Mouse (Mus musculus) naive thymus-derived CD4-positive, alpha-beta T cell, adult 2 months (primary cell): ENCODE data around the gene Sh2d4b.

Source experiments
- DNase-seq: peaks from one replicate; pipeline ENCODE4 v3.0.0-alpha.2; 2011; ENCODE audit warnings: low read depth

The Sh2d4b gene

DNA sequence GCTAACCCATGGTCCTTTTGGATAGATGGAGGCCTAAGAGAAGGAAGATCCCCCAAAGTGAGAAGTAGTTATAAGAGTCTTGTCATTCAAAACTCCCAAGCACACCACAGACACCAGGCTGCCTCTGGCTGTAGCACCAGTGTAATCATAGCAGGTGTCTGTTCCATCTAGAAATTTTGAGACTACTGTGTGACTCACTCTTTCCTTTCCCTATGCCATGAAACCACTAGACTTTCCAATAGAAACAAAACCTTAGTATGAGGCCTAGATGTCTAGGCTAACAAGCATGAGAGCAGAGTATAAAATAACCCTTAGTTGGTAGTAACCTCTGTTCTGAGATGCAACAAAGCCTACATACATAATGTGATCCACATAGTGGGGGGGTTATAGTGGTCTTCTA lies 55.7 kb downstream of the Sh2d4b start:
- DNase-seq = no peak

DNA sequence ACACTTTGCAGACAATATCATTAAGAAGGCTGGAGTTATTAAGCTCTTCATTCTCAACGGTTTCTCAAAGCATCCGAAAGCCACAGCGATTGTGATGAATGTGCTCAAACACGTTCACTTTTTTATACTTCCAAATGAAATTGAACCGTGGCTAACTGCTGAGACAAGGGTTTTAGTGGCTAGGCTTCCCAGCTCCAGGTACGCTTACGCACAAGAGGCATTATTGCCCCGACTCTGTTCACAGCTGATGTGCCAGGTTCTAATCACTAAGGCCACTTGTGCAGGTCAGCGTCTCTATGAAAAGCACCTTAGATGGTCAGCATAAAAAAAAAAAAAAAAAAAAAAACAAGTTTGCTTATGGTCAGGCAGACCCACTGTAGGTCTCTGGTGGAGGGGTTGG lies 62.6 kb downstream of the Sh2d4b start:
- no peak for DNase-seq

DNA sequence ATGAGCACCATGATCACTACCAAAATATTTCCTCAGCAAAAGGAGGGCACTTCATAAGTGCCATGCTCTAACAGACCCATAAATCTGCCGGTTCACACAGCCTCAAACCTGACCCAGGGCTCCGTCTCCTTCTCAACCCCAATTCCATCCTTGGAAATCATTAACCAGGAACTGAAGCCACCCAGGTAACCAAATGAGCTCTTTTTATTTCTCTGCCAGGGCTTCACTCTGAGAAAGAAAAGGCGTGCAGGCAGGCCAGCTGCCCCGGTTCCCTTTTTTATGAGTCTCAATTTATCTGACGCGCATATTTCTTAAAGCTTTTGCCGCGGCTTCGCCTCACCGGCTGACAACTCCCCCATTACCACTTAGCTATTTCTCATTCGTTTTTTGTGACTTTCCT lies 63.0 kb downstream of the Sh2d4b start:
- no peak for DNase-seq

DNA sequence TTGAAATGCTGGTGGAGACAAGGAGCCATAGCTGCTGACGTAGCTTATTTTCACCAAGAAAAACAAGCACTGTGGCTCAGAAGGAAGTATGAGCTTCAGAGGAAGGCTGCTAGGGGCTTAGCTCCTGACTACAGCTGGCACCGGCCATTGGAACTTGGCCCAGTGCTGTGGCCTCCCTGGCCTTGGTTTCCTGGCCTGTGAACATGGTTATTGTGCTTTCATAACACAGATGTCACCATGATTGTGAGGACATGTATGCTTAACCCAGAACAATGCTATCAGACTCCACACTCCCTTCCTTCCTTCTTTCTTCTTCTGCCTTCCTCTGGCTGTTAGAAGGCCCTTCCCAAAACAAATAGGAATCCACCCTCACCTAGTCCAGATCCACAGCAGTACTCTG lies 75.0 kb downstream of the Sh2d4b start:
- no peak for DNase-seq

DNA sequence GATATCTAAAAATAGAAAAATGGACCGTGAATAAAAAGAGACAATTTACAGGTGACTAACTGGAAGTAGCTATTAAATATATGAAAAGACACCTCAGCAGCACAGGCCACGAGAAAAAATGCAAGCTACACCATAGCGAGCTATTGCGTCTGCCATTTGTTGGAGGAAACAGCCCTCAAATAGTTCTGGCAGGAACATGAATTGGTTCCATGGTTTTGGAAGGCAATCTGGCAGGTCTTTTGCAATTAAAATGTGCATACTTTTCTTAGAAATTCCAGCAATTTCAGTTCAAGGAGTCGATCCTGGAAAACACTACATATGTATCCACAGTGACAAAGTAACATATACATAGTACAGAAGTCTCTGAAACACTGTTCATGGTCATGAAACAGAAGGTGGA lies 76.4 kb downstream of the Sh2d4b start:
- no peak for DNase-seq

DNA sequence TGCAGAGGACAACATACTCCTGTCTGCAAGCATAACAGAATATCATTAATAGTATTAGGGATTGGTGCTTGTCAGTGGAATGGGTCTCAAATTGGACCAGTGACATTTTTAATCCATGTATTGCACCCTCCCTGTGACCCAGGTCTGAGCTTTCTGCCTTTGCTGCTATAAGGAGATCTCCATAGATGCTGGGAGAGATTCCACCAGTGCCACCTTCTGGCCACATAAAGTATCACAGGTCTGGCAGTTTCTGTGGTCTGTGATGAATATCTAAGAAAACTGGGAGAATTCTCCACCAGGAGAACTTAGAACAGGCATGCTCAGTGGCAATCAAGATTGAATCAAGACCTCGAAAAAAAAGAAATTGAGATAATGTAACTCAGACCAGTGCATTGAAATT lies 101.5 kb downstream of the Sh2d4b start:
- peak; percentile 6 for DNase-seq

DNA sequence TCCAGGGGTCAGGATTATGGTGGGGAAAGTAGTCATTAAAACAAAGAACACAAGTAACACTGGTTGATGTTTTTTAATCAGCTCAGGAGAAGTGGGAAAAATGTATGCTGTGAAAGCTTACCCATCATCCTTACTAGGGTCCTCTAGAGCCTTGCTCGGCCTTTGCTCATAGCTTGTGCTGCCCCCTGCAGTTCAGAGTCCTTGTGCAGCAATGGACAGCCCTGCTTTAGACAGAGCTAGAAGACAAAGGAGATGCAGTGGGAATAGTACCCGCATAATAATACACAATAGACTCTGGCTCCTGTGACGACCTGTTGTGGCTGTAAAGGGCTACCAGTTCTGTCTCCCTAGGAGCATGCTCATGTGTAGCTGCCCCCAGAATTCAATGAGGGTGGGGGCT lies 104.0 kb downstream of the Sh2d4b start:
- DNase-seq = no peak

DNA sequence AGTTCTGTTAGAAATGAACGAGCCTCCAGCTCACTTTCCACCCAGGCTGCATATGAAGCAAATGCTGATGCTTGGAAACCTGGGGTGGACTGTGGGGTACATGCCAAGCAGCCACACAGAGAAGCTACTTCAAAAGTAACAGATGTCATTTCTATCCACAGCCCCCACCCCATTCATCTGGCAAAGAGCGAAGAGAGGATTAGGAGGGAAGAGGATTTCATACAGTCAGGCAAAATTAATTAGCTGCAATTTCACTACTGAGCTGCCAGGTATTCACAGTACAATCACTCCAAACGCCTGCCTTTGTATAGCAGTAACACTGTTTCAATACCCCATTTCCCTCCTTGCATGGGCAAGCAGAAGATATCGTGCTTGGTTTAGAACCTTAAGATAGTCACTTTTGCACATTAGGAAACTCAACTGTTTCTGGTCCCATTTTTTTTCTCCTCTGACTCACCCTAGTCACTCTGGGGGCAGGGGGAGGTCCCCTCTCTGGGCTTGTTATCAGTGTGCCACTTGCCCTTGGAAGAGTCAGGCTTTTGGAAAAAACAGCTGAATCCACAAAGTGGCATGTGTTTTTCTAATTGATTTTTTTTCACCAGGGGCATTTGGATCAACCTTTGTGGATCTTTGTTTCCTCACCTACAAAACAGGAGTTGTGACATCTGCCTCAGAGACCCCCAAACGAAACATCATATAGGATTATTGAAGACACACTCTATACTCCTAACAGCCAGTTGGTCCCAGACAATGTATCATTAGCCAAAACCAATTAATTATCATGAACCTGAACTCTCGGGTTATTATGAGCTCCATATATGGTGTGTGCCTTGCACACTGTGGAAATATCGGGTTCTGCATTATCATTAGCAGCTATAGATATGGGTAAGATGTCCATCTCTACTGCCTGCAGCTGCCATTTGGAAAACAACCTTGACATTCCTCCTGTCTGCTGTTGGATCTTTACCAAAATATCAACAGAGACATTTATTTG lies 123.7 kb downstream of the Sh2d4b start:
- no peak for DNase-seq
